Mouse (Mus musculus) layer of hippocampus, postnatal 36 days (tissue): Measurements from ENCODE around the gene Csdc2. TPM values are rescaled to one million over a fixed set of nuclear protein-coding genes. Genes with fewer than 3 reads are reported as not detected.

Experiments used
- total RNA-seq, 2 experiments: library from RNA; stranded (reverse); gene quantifications; 2 replicates each; pipeline ENCODE4 v1.2.3; 2021

The Csdc2 gene
- total RNA-seq, 2 experiments from 2014 or later = 74.5 to 77.1 TPM

Other genes starting within 250 kb of the Csdc2 start
- gene Chadl, start 239.5 kb upstream of the Csdc2 start, total RNA-seq = 10 to 100 TPM; 11.5 to 12.6 TPM
- gene Zc3h7b, start 191.7 kb upstream of the Csdc2 start, total RNA-seq = 100 to 1,000 TPM; 129 to 141 TPM
- gene Rangap1, start 191.2 kb upstream of the Csdc2 start, total RNA-seq = 100 to 1,000 TPM; 158 to 165 TPM
- 100 to 1,000 TPM; 300 to 307 TPM for gene Tef, start 134.3 kb upstream of the Csdc2 start, total RNA-seq
- gene Tob2, start 78.0 kb upstream of the Csdc2 start, total RNA-seq = 10 to 100 TPM; 30.5 to 36.4 TPM
- 10 to 100 TPM; 31.2 to 33.5 TPM for gene Phf5a, start 64.8 kb upstream of the Csdc2 start, total RNA-seq
- 100 to 1,000 TPM; 449 to 462 TPM for gene Aco2, start 64.5 kb upstream of the Csdc2 start, total RNA-seq
- gene Polr3h, start 10.5 kb upstream of the Csdc2 start, total RNA-seq = 10 to 100 TPM; 44.5 to 48.2 TPM
- gene Pmm1, start 24.2 kb downstream of the Csdc2 start, total RNA-seq = 100 to 1,000 TPM; 209 to 220 TPM
- gene 1700029P11Rik, start 43.8 kb downstream of the Csdc2 start, total RNA-seq = not detected
- gene Xrcc6, start 51.1 kb downstream of the Csdc2 start, total RNA-seq = 10 to 100 TPM; 25.5 to 27.2 TPM
- gene Desi1, start 97.1 kb downstream of the Csdc2 start, total RNA-seq = 100 to 1,000 TPM; 111 to 116 TPM
- gene Snu13, start 110.8 kb downstream of the Csdc2 start, total RNA-seq = 100 to 1,000 TPM; 107 to 110 TPM
- gene 4930407I10Rik, start 122.4 kb downstream of the Csdc2 start, total RNA-seq = not detected
- gene Mei1, start 133.2 kb downstream of the Csdc2 start, total RNA-seq = under 1 TPM; 0.17 to 0.30 TPM
- gene Ccdc134, start 191.2 kb downstream of the Csdc2 start, total RNA-seq = 10 to 100 TPM; 11.5 to 15.3 TPM
- gene Srebf2, start 210.4 kb downstream of the Csdc2 start, total RNA-seq = 100 to 1,000 TPM; 156 to 167 TPM